Mouse (Mus musculus) MEL (cell line): ENCODE results near the gene Iqsec1. TPM values are rescaled to one million over a fixed set of nuclear protein-coding genes. Genes with fewer than 3 reads are reported as not detected.

Experiments
- DNase-seq: peaks from one replicate; pipeline ENCODE4 v3.0.0; 2011; ENCODE audit warnings: low read depth, low spot score
- H3K27ac ChIP-seq: 2 replicates; pipeline ENCODE4 v1.5.1; 2012; ENCODE audit warnings: low read depth, mild to moderate bottlenecking, control low read depth, low read length, moderate library complexity; ENCODE audit not compliant: control insufficient read depth
- H3K27me3 ChIP-seq, 2 experiments: fragments of 150-350 bp in 1 of 2; sonication (generic) in 1 of 2; 2 replicates each; pipeline ENCODE4 v1.6.1; 2012; ENCODE audit warnings: low read length in 2 of 2, mild to moderate bottlenecking in 2 of 2, improper control_type of control experiment in 1 of 2, moderate library complexity in 1 of 2; ENCODE audit not compliant: insufficient read depth in 2 of 2, control insufficient read depth in 1 of 2
- H3K36me3 ChIP-seq, 2 experiments: 2 replicates each; pipeline ENCODE4 v1.6.1; 2012 to 2014; ENCODE audit warnings: low read length in 2 of 2, improper control_type of control experiment in 1 of 2, inconsistent platforms in 1 of 2, mild to moderate bottlenecking in 1 of 2; ENCODE audit not compliant: insufficient read depth in 2 of 2, control insufficient read depth in 1 of 2
- H3K4me1 ChIP-seq, 2 experiments: fragments of 150-350 bp in 1 of 2; sonication (generic) in 1 of 2; 2 replicates each; pipeline ENCODE4 v1.6.1; 2012; ENCODE audit warnings: low read length in 2 of 2, improper control_type of control experiment in 1 of 2, mild to moderate bottlenecking in 1 of 2; ENCODE audit not compliant: insufficient read depth in 2 of 2, control insufficient read depth in 1 of 2
- H3K4me3 ChIP-seq, 2 experiments: fragments of 150-350 bp in 1 of 2; sonication (generic) in 1 of 2; 2 replicates each; pipeline ENCODE4 v1.5.1; 2012; ENCODE audit warnings: low read depth in 2 of 2, low read length in 2 of 2, mild to moderate bottlenecking in 2 of 2, moderate library complexity in 2 of 2, control low read depth in 1 of 2, improper control_type of control experiment in 1 of 2; ENCODE audit not compliant: control insufficient read depth in 1 of 2, insufficient read depth in 1 of 2
- H3K79me2 ChIP-seq: 2 replicates; pipeline ENCODE4 v1.6.1; 2012; ENCODE audit warnings: mild to moderate bottlenecking, low read length, moderate library complexity; ENCODE audit not compliant: control insufficient read depth, poor library complexity, insufficient read depth
- H3K9ac ChIP-seq: 2 replicates; pipeline ENCODE4 v1.6.1; 2012; ENCODE audit warnings: low read depth, mild to moderate bottlenecking, control low read depth, low read length, moderate library complexity; ENCODE audit not compliant: control insufficient read depth, poor library complexity, severe bottlenecking
- H3K9me3 ChIP-seq: fragments of 150-350 bp; sonication (generic); replicated peaks from 2 replicates; pipeline ENCODE4 v1.6.1; 2012; ENCODE audit warnings: mild to moderate bottlenecking, low read length, improper control_type of control experiment, moderate library complexity; ENCODE audit not compliant: insufficient read depth
- CHD1 ChIP-seq: IDR thresholded peaks from 2 replicates; pipeline ENCODE4 v1.6.1; 2012; ENCODE audit warnings: low read depth, mild to moderate bottlenecking, inconsistent platforms, low read length, improper control_type of control experiment
- CHD2 ChIP-seq: IDR thresholded peaks from 2 replicates; pipeline ENCODE4 v1.6.1; 2011; ENCODE audit warnings: low read length, improper control_type of control experiment
- CTCF ChIP-seq, 3 experiments: IDR thresholded peaks in 2 of 3; conservative IDR thresholded peaks in 1 of 3; 2 replicates each; pipeline ENCODE4 v1.5.1; 2011 to 2012; ENCODE audit warnings: low read length in 3 of 3, low read depth in 2 of 3, mild to moderate bottlenecking in 2 of 3, improper control_type of control experiment in 1 of 3, inconsistent platforms in 1 of 3, mixed read lengths in 1 of 3, moderate library complexity in 1 of 3; ENCODE audit not compliant: control insufficient read depth in 1 of 3, insufficient read depth in 1 of 3, poor library complexity in 1 of 3, severe bottlenecking in 1 of 3
- E2F4 ChIP-seq: IDR thresholded peaks from 2 replicates; pipeline ENCODE4 v1.6.1; 2011; ENCODE audit warnings: low read depth, low read length, improper control_type of control experiment, borderline replicate concordance
- EP300 ChIP-seq, 2 experiments: IDR thresholded peaks; 2 replicates each; pipeline ENCODE4 v1.6.1; 2011; ENCODE audit warnings: improper control_type of control experiment in 2 of 2, low read length in 2 of 2, low read depth in 1 of 2, mild to moderate bottlenecking in 1 of 2
- GABPA ChIP-seq: IDR thresholded peaks from 2 replicates; pipeline ENCODE4 v1.6.1; 2012; ENCODE audit warnings: low read depth, mild to moderate bottlenecking, inconsistent platforms, low read length, improper control_type of control experiment, moderate library complexity
- GATA1 ChIP-seq: IDR thresholded peaks from 2 replicates; pipeline ENCODE4 v1.6.1; 2011; ENCODE audit warnings: low read depth, low read length, improper control_type of control experiment
- JUND ChIP-seq: IDR thresholded peaks from 2 replicates; pipeline ENCODE4 v1.6.1; 2011; ENCODE audit warnings: low read depth, mild to moderate bottlenecking, improper control_type of control experiment, low read length
- KAT2A ChIP-seq: conservative IDR thresholded peaks from 2 replicates; pipeline ENCODE4 v1.6.1; 2012; ENCODE audit warnings: low read depth, low read length, improper control_type of control experiment, inconsistent platforms
- MAX ChIP-seq: IDR thresholded peaks from 2 replicates; pipeline ENCODE4 v1.6.1; 2011; ENCODE audit warnings: low read length, improper control_type of control experiment
- MAZ ChIP-seq: IDR thresholded peaks from 2 replicates; pipeline ENCODE4 v1.6.1; 2012; ENCODE audit warnings: low read depth, mild to moderate bottlenecking, inconsistent platforms, low read length, improper control_type of control experiment
- MEF2A ChIP-seq: IDR thresholded peaks from 2 replicates; pipeline ENCODE4 v1.6.1; 2014; ENCODE audit warnings: low read depth, mild to moderate bottlenecking, inconsistent platforms, low read length, improper control_type of control experiment; ENCODE audit not compliant: poor library complexity, insufficient replicate concordance, severe bottlenecking; ENCODE audit errors: extremely low read depth
- MXI1 ChIP-seq: IDR thresholded peaks from 2 replicates; pipeline ENCODE4 v1.6.1; 2011; ENCODE audit warnings: mild to moderate bottlenecking, low read depth, low read length, improper control_type of control experiment
- MYC ChIP-seq: IDR thresholded peaks from 2 replicates; pipeline ENCODE4 v1.6.1; 2011; ENCODE audit warnings: low read depth, mild to moderate bottlenecking, low read length, improper control_type of control experiment, moderate library complexity
- NRF1 ChIP-seq: IDR thresholded peaks from 2 replicates; pipeline ENCODE4 v1.6.1; 2014; ENCODE audit warnings: low read depth, mild to moderate bottlenecking, inconsistent platforms, low read length, improper control_type of control experiment, moderate library complexity; ENCODE audit not compliant: poor library complexity, insufficient read depth, severe bottlenecking
- POLR2A ChIP-seq, 2 experiments: IDR thresholded peaks; 2 replicates each; pipeline ENCODE4 v1.6.1; 2011 to 2012; ENCODE audit warnings: low read length in 2 of 2, mild to moderate bottlenecking in 2 of 2, control low read depth in 1 of 2, improper control_type of control experiment in 1 of 2, low read depth in 1 of 2, moderate library complexity in 1 of 2; ENCODE audit not compliant: control insufficient read depth in 1 of 2, insufficient read depth in 1 of 2, poor library complexity in 1 of 2
- POLR2AphosphoS2 ChIP-seq: IDR thresholded peaks from 2 replicates; pipeline ENCODE4 v1.6.1; 2011; ENCODE audit warnings: low read length, improper control_type of control experiment
- POLR2AphosphoS5 ChIP-seq: IDR thresholded peaks from 2 replicates; pipeline ENCODE4 v1.6.1; 2012; ENCODE audit warnings: low read depth, borderline replicate concordance, mild to moderate bottlenecking, inconsistent platforms, low read length, moderate library complexity, mixed read lengths
- RCOR1 ChIP-seq: IDR thresholded peaks from 2 replicates; pipeline ENCODE4 v1.6.1; 2012; ENCODE audit warnings: low read depth, mild to moderate bottlenecking, inconsistent platforms, low read length, improper control_type of control experiment
- TAL1 ChIP-seq: IDR thresholded peaks from 2 replicates; pipeline ENCODE4 v1.6.1; 2012; ENCODE audit warnings: mild to moderate bottlenecking, inconsistent platforms, low read length, moderate library complexity, mixed read lengths
- TCF12 ChIP-seq: IDR thresholded peaks from 2 replicates; pipeline ENCODE4 v1.6.1; 2014; ENCODE audit warnings: low read depth, mild to moderate bottlenecking, inconsistent platforms, low read length, improper control_type of control experiment, moderate library complexity
- UBTF ChIP-seq: IDR thresholded peaks from 2 replicates; pipeline ENCODE4 v1.6.1; 2012; ENCODE audit warnings: low read depth, mild to moderate bottlenecking, inconsistent platforms, low read length, improper control_type of control experiment, moderate library complexity, borderline replicate concordance; ENCODE audit not compliant: insufficient read depth
- USF2 ChIP-seq, 2 experiments: IDR thresholded peaks; 2 replicates each; pipeline ENCODE4 v1.6.1; 2011 to 2012; ENCODE audit warnings: improper control_type of control experiment in 2 of 2, low read length in 2 of 2, borderline replicate concordance in 1 of 2, inconsistent platforms in 1 of 2, low read depth in 1 of 2, mild to moderate bottlenecking in 1 of 2; ENCODE audit not compliant: insufficient read depth in 1 of 2
- ZC3H11A ChIP-seq: IDR thresholded peaks from 2 replicates; pipeline ENCODE4 v1.6.1; 2012; ENCODE audit warnings: low read depth, mild to moderate bottlenecking, inconsistent platforms, low read length, improper control_type of control experiment
- ZKSCAN1 ChIP-seq: IDR thresholded peaks from 2 replicates; pipeline ENCODE4 v1.6.1; 2012; ENCODE audit warnings: low read depth, mild to moderate bottlenecking, inconsistent platforms, low read length, improper control_type of control experiment, moderate library complexity
- polyA plus RNA-seq, 2 experiments: library from polyadenylated mRNA; stranded (reverse) in 1 of 2; unstranded in 1 of 2; fragments of >175 nt in 1 of 2; fragments of >200 nt in 1 of 2; gene quantifications; 2 replicates each; pipeline versions ENCODE4 v1.2.1 to v1.2.4; 2012; ENCODE audit warnings: low replicate concordance in 2 of 2, low read depth in 1 of 2; ENCODE audit not compliant: insufficient read length in 2 of 2, insufficient read depth in 1 of 2, missing spikeins in 1 of 2
- total RNA-seq: library from RNA; depleted of rRNA; stranded (reverse); fragments of 300-350 nt; gene quantifications from 2 replicates; pipeline ENCODE4 v1.2.3, GENCODE M21; 2012

Gene Iqsec1
- total and polyA plus RNA-seq, 3 experiments, result 14.8 to 73.4 (median 30.8) TPM

GRCm38 (mm10) chr6:90772120-90772519 is 216.4 kb downstream of the Iqsec1 start:
- Histone ChIP-seq H3K4me1 (no peaks in the 10 kb centered on the region), H3K36me3 (no peaks in the 10 kb centered on the region), H3K27ac (no peak overlapping the region), H3K4me3 (no peak overlapping the region), H3K27me3 (peaks cover 0 to 2% of the 10 kb centered on the region in 2 experiments; a peak in 2 of 4 replicates), H3K79me2 (no peaks in the 10 kb centered on the region), H3K9me3 (no peaks in the 10 kb centered on the region), H3K9ac (no peak overlapping the region)
- TF ChIP-seq NRF1, result no peak
- no peak for TF ChIP-seq ZC3H11A
- TF ChIP-seq MYC, result no peak
- no peak for DNase-seq

DNA sequence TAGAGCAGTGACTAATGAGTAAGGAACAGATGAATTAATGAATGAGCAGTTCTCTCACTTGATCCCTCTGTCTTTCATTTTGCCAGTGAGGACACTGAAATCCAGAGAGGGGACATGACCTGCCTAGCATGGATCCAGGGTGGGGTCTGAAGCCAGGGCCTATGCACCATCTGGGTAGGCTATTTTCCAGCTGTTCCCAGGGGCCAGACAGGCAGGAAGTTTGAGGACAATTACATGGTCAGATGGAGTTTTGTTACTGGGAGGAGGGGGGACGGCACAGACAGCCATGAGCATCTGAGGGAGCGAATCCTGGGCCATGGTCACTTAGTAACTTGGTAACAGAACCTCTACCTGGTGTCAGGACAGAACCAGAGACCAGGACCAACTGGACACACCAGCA is 220.0 kb downstream of the Iqsec1 start:
- H3K4me1 ChIP-seq, result peaks cover 0 to 3% of the 10 kb centered on the region in 2 experiments; a peak in 1 of 4 replicates
- TF ChIP-seq POLR2AphosphoS2 (no peak), TCF12 (no peak), MYC (no peak), KAT2A (no peak), EP300 (IDR thresholded peaks at IDR 0.05; ENCODE audit: low read depth in 1 of 2, low read length in 2 of 2) (no peak), POLR2AphosphoS5 (no peak), JUND (no peak), USF2 (IDR thresholded peaks at IDR 0.05; ENCODE audit: borderline replicate concordance in 1 of 2, insufficient read depth in 1 of 2, low read depth in 1 of 2, low read length in 2 of 2) (no peak)
- no peak for DNase-seq
- H3K9me3 ChIP-seq, result no peaks in the 10 kb centered on the region
- H3K27ac ChIP-seq, result no peak overlapping the region
- no peaks in the 10 kb centered on the region for H3K36me3 ChIP-seq
- H3K79me2 ChIP-seq, result no peaks in the 10 kb centered on the region
- H3K27me3 ChIP-seq, result no peaks in the 10 kb centered on the region
- no peak overlapping the region for H3K9ac ChIP-seq
- H3K4me3 ChIP-seq, result no peak overlapping the region

- Histone ChIP-seq H3K9me3 (no peaks in the 10 kb centered on the region), H3K27me3 (no peaks in the 10 kb centered on the region), H3K27ac (no peak overlapping the region), H3K4me3 (no peak overlapping the region), H3K9ac (no peak overlapping the region), H3K36me3 (no peaks in the 10 kb centered on the region), H3K4me1 (peaks cover 0 to 4% of the 10 kb centered on the region in 2 experiments; a peak in 1 of 4 replicates), H3K79me2 (no peaks in the 10 kb centered on the region)
- TF ChIP-seq MEF2A (no peak), NRF1 (no peak), POLR2A (IDR thresholded peaks at IDR 0.05; ENCODE audit: control insufficient read depth in 1 of 2, insufficient read depth in 1 of 2, low read depth in 1 of 2, low read length in 2 of 2, poor library complexity in 1 of 2) (no peak), E2F4 (no peak), CHD2 (no peak), ZKSCAN1 (no peak), CHD1 (no peak), KAT2A (no peak), ZC3H11A (no peak), POLR2AphosphoS2 (no peak), MXI1 (no peak), MAX (no peak), UBTF (no peak), RCOR1 (no peak), CTCF (IDR thresholded peaks at IDR 0.05 in 2 of 3, conservative IDR thresholded peaks at IDR 0.05 in 1 of 3; ENCODE audit: control insufficient read depth in 1 of 3, insufficient read depth in 1 of 3, low read depth in 2 of 3, low read length in 3 of 3, poor library complexity in 1 of 3, severe bottlenecking in 1 of 3) (no peak), GABPA (no peak), MAZ (no peak), TAL1 (no peak), GATA1 (no peak)
- no peak for DNase-seq
These were observed 220.6 kb downstream of the Iqsec1 start for GRCm38 (mm10) chr6:90767874-90768273.
